Mouse (Mus musculus): ENCODE results near the gene Rps6kc1. TPM values are rescaled to one million over a fixed set of nuclear protein-coding genes. Genes with fewer than 3 reads are reported as not detected.

Gene Rps6kc1
- polyA plus RNA-seq, 1 experiment from 2014 or later: 20.1 TPM

GRCm38 (mm10) chr1:190834201-190834907 is 77.2 kb downstream of the Rps6kc1 start:
- H3K9ac ChIP-seq (ENCODE audit: low read length): no peak overlapping the region
- no peaks in the 10 kb centered on the region for H3K4me1 ChIP-seq (ENCODE audit: control insufficient read depth, insufficient read depth, low read length)
- H3K27ac ChIP-seq (ENCODE audit: low read depth, low read length): no peak overlapping the region
- H3K27me3 ChIP-seq (ENCODE audit: control insufficient read depth, insufficient read depth, low read length): no peaks in the 10 kb centered on the region
- WGBS: 79% methylated on average over 7 of the region's 7 CpGs
- no peak overlapping the region for H3K4me3 ChIP-seq (ENCODE audit: low read depth, low read length)
- ATAC-seq (ENCODE audit: low FRiP score): no peak
- DNase-seq (ENCODE audit: low spot score, missing footprints): no peak
- H3K4me2 ChIP-seq: no peak overlapping the region
- no peaks in the 10 kb centered on the region for H3K9me3 ChIP-seq (ENCODE audit: control insufficient read depth, low read length)
- no peaks in the 10 kb centered on the region for H3K36me3 ChIP-seq (ENCODE audit: control insufficient read depth, insufficient read depth, low read length)

DNA sequence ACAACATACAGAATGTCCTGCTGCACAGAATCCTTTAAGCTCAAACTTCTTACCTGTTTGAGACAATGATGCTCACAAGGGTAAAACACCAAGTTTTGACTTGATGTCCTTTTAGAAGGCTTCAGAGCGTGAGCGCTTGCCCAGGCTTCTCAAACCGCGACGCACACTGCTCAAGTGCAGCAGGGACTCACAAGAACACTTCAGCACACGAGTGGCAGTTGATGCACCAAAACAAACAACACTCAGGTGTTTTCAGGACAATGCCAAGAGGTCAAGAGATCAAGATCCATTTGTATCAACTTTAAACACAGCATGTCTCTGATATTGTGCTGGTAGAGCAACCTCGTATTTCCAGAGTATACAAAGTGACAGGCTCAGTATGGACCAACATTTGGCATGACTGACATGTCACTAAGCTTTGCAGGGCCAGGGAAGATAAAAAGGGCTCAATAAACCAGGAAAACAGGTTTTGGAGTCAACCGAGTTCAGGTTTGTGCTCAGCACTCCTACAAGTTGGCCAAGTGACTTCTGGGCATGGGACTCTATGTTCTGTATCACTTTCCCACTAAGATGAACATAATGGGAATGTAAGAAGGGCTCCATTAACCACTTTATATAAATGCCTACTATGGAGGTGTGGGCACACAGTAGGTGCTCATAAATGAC is 78.5 kb downstream of the Rps6kc1 start:
- 91% methylated on average over 8 of the region's 8 CpGs for WGBS

GRCm38 (mm10) chr1:190831839-190832497 is 79.6 kb downstream of the Rps6kc1 start:
- H3K9ac ChIP-seq (ENCODE audit: low read length): no peak overlapping the region
- no peak for ATAC-seq (ENCODE audit: low FRiP score)
- 57% methylated on average over 10 of the region's 10 CpGs for WGBS

More for the DNA sequence above, 78.5 kb downstream of the Rps6kc1 start:
- Histone ChIP-seq H3K9me3 (ENCODE audit: control insufficient read depth, low read length) (no peaks in the 10 kb centered on the region), H3K36me3 (ENCODE audit: control insufficient read depth, insufficient read depth, low read length) (no peaks in the 10 kb centered on the region), H3K4me2 (no peak overlapping the region), H3K27me3 (ENCODE audit: control insufficient read depth, insufficient read depth, low read length) (no peaks in the 10 kb centered on the region), H3K4me3 (ENCODE audit: low read depth, low read length) (no peak overlapping the region), H3K4me1 (ENCODE audit: control insufficient read depth, insufficient read depth, low read length) (no peaks in the 10 kb centered on the region), H3K9ac (ENCODE audit: low read length) (no peak overlapping the region), H3K27ac (ENCODE audit: low read depth, low read length) (no peak overlapping the region)
- ATAC-seq (ENCODE audit: low FRiP score) (no peak), DNase-seq (ENCODE audit: low spot score, missing footprints) (no peak)

DNA sequence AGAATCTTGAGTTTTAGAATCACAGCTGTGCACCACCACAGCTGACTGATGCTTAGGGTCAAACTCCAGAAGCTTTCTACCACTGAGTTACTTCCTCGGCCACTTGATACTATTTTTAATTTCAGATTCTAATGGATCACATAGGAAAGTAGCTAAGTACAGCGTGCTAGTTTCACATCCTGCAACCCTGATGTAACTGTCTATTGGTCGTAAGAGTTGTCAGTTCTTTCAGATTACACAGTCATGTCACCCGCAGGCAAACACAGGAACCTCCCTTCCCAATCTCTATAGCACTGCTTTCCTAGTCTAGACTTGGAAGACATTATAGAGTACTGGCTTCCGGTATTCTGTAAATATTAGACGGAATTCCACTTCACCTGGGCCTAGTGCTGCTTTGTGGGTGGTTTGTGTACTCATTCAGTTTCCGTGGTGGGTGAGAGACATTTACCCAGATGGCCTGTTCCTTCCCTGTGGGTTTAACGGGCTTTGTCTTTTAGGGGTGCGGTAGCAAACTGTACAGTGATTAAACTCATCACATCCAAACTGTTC is 85.0 kb downstream of the Rps6kc1 start:
- Histone ChIP-seq H3K36me3 (ENCODE audit: control insufficient read depth, insufficient read depth, low read length) (no peaks in the 10 kb centered on the region), H3K4me3 (ENCODE audit: low read depth, low read length) (no peak overlapping the region), H3K27me3 (ENCODE audit: control insufficient read depth, insufficient read depth, low read length) (no peaks in the 10 kb centered on the region), H3K9me3 (ENCODE audit: control insufficient read depth, low read length) (no peaks in the 10 kb centered on the region), H3K9ac (ENCODE audit: low read length) (no peak overlapping the region), H3K4me2 (no peak overlapping the region), H3K27ac (ENCODE audit: low read depth, low read length) (no peak overlapping the region), H3K4me1 (ENCODE audit: control insufficient read depth, insufficient read depth, low read length) (no peaks in the 10 kb centered on the region)
- no peak for DNase-seq (ENCODE audit: low spot score, missing footprints)
- ATAC-seq (ENCODE audit: low FRiP score): no peak
- WGBS: 92% methylated on average over 9 of the region's 9 CpGs

More at GRCm38 (mm10) chr1:190831839-190832497, 79.6 kb downstream of the Rps6kc1 start:
- Histone ChIP-seq H3K4me2 (no peak overlapping the region), H3K4me1 (ENCODE audit: control insufficient read depth, insufficient read depth, low read length) (no peaks in the 10 kb centered on the region), H3K4me3 (ENCODE audit: low read depth, low read length) (no peak overlapping the region), H3K9me3 (ENCODE audit: control insufficient read depth, low read length) (no peaks in the 10 kb centered on the region), H3K36me3 (ENCODE audit: control insufficient read depth, insufficient read depth, low read length) (no peaks in the 10 kb centered on the region), H3K27ac (ENCODE audit: low read depth, low read length) (no peak overlapping the region), H3K27me3 (ENCODE audit: control insufficient read depth, insufficient read depth, low read length) (no peaks in the 10 kb centered on the region)
- peak; percentile 97 for DNase-seq (ENCODE audit: low spot score, missing footprints)

DNA sequence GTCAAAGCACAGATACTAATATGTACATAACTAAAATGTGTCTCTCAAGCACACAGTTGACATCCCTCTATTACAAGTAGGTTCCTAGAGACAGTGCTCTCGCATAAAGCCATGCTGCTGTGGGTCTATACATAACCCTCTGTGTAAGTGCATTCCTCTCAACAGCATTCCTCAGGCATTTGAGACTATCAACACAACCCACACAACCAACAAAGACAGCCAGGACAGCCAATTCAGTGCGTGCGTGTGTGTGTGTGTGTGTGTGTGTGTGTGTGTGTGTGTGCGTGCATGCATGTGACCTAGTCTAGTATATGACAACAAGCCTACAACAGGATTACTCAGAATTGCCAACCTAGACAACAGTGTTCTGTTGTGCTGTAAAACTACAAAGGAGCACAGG is 87.8 kb downstream of the Rps6kc1 start:
- Histone ChIP-seq H3K9ac (ENCODE audit: low read length) (no peak overlapping the region), H3K36me3 (ENCODE audit: control insufficient read depth, insufficient read depth, low read length) (no peaks in the 10 kb centered on the region), H3K4me1 (ENCODE audit: control insufficient read depth, insufficient read depth, low read length) (no peaks in the 10 kb centered on the region), H3K27ac (ENCODE audit: low read depth, low read length) (no peak overlapping the region), H3K4me3 (ENCODE audit: low read depth, low read length) (no peak overlapping the region), H3K9me3 (ENCODE audit: control insufficient read depth, low read length) (no peaks in the 10 kb centered on the region), H3K4me2 (no peak overlapping the region), H3K27me3 (ENCODE audit: control insufficient read depth, insufficient read depth, low read length) (no peaks in the 10 kb centered on the region)
- ATAC-seq (ENCODE audit: low FRiP score): no peak
- 90% methylated on average over 4 of the region's 4 CpGs for WGBS
- DNase-seq (ENCODE audit: low spot score, missing footprints): peak; percentile 61

GRCm38 (mm10) chr1:190816141-190816540 is 95.4 kb downstream of the Rps6kc1 start:
- Histone ChIP-seq H3K9me3 (ENCODE audit: control insufficient read depth, low read length) (no peaks in the 10 kb centered on the region), H3K4me3 (ENCODE audit: low read depth, low read length) (no peak overlapping the region), H3K27ac (ENCODE audit: low read depth, low read length) (no peak overlapping the region), H3K4me2 (no peak overlapping the region), H3K27me3 (ENCODE audit: control insufficient read depth, insufficient read depth, low read length) (no peaks in the 10 kb centered on the region), H3K9ac (ENCODE audit: low read length) (no peak overlapping the region), H3K36me3 (ENCODE audit: control insufficient read depth, insufficient read depth, low read length) (no peaks in the 10 kb centered on the region), H3K4me1 (ENCODE audit: control insufficient read depth, insufficient read depth, low read length) (no peaks in the 10 kb centered on the region)
- no peak for DNase-seq (ENCODE audit: low spot score, missing footprints)
- WGBS: 90% methylated on average over 11 of the region's 11 CpGs
- ATAC-seq (ENCODE audit: low FRiP score): no peak

GRCm38 (mm10) chr1:190810408-190810807 is 101.2 kb downstream of the Rps6kc1 start:
- WGBS: 74% methylated on average over 6 of the region's 6 CpGs
- H3K4me1 ChIP-seq (ENCODE audit: control insufficient read depth, insufficient read depth, low read length): peaks cover 8% of the 10 kb centered on the region; the same call in 1 of the 2 replicates
- no peak overlapping the region for H3K9ac ChIP-seq (ENCODE audit: low read length)
- no peaks in the 10 kb centered on the region for H3K27me3 ChIP-seq (ENCODE audit: control insufficient read depth, insufficient read depth, low read length)
- no peaks in the 10 kb centered on the region for H3K9me3 ChIP-seq (ENCODE audit: control insufficient read depth, low read length)
- H3K27ac ChIP-seq (ENCODE audit: low read depth, low read length): no peak overlapping the region
- H3K4me2 ChIP-seq: no peak overlapping the region
- ATAC-seq (ENCODE audit: low FRiP score): no peak
- no peaks in the 10 kb centered on the region for H3K36me3 ChIP-seq (ENCODE audit: control insufficient read depth, insufficient read depth, low read length)
- no peak overlapping the region for H3K4me3 ChIP-seq (ENCODE audit: low read depth, low read length)
- no peak for DNase-seq (ENCODE audit: low spot score, missing footprints)

DNA sequence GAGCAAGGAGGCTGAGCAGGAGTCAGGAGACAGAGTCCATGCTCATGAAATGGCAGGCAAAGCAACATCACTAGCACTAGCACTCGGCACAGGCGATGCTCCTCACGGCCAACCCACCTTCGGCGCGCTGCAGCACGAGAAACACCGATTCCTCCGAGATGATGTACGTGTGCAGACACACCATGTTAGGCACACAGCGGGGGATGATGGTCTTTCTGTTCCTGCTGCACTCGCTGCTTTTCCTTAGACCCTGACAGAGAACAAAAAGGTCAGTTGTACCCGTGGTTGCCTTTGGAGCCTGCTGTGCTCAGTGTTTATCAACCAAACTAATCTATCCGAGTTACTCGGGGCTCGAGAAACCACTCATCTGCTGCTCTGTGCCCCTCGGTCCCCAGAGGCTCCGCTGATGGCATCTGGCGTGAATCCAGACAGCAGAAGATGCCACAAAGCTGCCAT is 102.8 kb downstream of the Rps6kc1 start:
- H3K36me3 ChIP-seq (ENCODE audit: control insufficient read depth, insufficient read depth, low read length): no peaks in the 10 kb centered on the region
- no peak overlapping the region for H3K4me3 ChIP-seq (ENCODE audit: low read depth, low read length)
- H3K4me2 ChIP-seq: no peak overlapping the region
- H3K9ac ChIP-seq (ENCODE audit: low read length): no peak overlapping the region
- no peaks in the 10 kb centered on the region for H3K9me3 ChIP-seq (ENCODE audit: control insufficient read depth, low read length)
- ATAC-seq (ENCODE audit: low FRiP score) (0 out of 2 replicates have a peak, but pooled peaks have one; percentile 22), DNase-seq (ENCODE audit: low spot score, missing footprints) (peak; percentile 89)
- no peak overlapping the region for H3K27ac ChIP-seq (ENCODE audit: low read depth, low read length)
- H3K4me1 ChIP-seq (ENCODE audit: control insufficient read depth, insufficient read depth, low read length): peaks cover 8% of the 10 kb centered on the region; the same call in 1 of the 2 replicates
- 39% methylated on average over 19 of the region's 19 CpGs for WGBS
- H3K27me3 ChIP-seq (ENCODE audit: control insufficient read depth, insufficient read depth, low read length): no peaks in the 10 kb centered on the region

Data from midbrain, embryonic 11.5 days (tissue).